Mouse (Mus musculus) spleen, adult 18-20 months (tissue): ENCODE results near the gene Spag16.

Source experiments
- DNase-seq, 2 experiments: peaks; one replicate each; pipeline ENCODE4 v3.0.0; 2022; ENCODE audit warnings: mixed read lengths in 2 of 2

Spag16 gene

GRCm38 (mm10) chr1:70518918-70519317, 692.1 kb downstream of the Spag16 start:
- no peak for DNase-seq

- no peak for DNase-seq
Measured at GRCm38 (mm10) chr1:70527134-70527533, 700.4 kb downstream of the Spag16 start.

DNA sequence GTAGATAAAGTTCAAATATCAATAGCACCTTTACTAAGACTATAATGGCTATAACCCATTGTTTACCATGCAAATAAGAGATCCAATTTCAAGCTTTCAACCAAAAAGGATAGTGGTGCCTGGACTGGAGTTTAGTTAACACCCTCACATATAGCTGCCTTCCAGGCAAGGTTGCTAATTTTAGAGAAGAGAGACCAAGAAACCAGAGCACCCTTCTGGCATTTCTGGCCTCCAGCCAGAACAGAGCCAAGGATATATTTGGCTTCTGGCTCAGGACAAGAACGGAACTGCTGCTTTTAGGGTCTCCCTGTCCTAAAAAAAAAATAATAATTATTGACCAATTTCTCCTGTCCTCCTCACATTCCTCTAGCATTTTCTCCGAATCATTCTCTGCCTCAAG, 703.0 kb downstream of the Spag16 start:
- no peak for DNase-seq

GRCm38 (mm10) chr1:70551839-70552238, 725.1 kb downstream of the Spag16 start:
- no peak for DNase-seq

DNA sequence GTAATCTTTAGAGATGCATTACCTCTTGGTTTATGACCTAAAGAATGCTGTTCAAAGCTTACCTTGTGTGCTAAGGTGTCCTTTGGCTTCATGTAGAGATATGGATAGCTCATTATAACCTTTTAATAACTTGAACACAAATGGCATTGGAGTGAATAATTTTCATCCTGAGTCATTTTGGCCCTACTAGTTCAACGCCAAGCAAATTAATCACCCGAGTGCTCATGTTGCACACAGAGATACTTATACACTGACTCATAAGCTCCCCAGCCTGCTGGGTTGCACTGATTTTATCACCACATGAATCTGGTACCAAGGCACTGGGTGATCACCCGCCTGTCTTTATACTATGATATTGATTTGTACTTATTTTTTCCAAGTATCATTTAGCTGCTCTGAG, 795.0 kb downstream of the Spag16 start:
- DNase-seq, result no peak

GRCm38 (mm10) chr1:70624803-70625460, 798.2 kb downstream of the Spag16 start:
- DNase-seq, result no peak

GRCm38 (mm10) chr1:70652719-70653118, 825.9 kb downstream of the Spag16 start:
- DNase-seq, result no peak

DNA sequence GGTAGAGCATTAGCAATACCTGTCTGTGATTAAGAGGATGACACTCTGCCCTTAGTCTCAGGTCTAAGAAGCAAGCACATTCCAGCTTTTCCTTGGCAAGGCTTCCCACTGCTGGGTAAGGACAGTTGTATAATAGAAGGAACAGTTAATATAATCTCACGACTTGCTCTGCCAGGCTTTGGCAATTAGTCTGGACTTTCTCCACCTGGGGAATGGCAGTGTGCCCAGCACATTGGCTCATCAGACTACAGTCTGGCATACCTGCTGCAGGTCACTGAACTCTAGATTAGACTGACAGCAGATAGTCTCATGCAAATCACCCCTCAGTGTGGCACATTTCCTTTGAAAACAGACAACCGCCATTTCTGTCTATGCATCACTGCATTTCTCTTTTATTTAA, 865.8 kb downstream of the Spag16 start:
- no peak for DNase-seq

DNA sequence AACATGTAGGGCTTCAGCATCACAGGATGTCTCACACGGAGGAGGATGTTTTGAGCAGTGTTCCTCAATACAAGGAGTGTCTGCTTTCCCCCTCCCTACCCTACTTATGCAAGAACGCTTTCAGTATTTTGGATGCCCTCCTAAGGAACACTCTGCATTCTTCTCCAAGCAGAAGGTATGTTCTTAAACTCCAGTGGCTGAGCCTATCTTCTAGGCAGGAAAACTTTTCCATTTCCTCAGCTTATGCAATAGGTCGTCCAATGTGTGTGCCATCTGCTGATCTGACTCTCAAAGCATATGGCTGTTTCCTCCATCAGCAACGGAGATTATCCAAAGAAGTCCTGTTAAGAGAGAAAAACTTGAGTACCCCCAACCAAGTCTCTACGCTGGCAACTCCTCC, 873.5 kb downstream of the Spag16 start:
- no peak for DNase-seq

GRCm38 (mm10) chr1:70703934-70704333, 877.2 kb downstream of the Spag16 start:
- no peak for DNase-seq

GRCm38 (mm10) chr1:70705821-70706220, 879.1 kb downstream of the Spag16 start:
- DNase-seq, result no peak

GRCm38 (mm10) chr1:70725045-70725444, 898.3 kb downstream of the Spag16 start:
- DNase-seq, result no peak

DNA sequence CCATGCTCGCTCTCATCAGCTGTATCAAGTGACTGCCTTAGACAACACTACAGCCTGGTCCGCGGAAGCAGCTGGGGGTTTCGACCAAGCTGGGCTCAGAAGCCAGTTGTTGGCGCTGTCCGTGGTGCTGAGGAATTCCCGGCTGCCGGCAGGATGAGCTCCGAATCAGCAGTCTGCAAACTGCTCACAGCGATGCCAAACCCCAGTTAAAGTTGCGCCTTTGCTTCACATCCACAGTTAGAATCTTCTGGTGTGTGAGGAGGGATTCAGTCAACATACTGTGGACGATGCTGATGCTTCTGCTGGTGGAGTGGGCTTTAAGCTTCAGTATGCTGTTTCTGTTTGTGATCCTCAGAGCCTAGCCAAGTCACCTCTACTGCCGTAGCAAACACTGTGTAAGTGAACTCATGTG, 898.9 kb downstream of the Spag16 start, which contains the start of gene Vwc2l:
TSS of gene Vwc2l (plus strand) at position 61 of the 412 bp plus-strand sequence.
- no peak for DNase-seq
